Mouse (Mus musculus) heart, embryonic 14.5 days (tissue): Measurements from ENCODE around the gene Slc16a3. TPM values are rescaled to one million over a fixed set of nuclear protein-coding genes. Genes with fewer than 3 reads are reported as not detected.
A peak's percentile ranks its signal among the peaks of the same experiment; 100 is the strongest.

Experiments
- ATAC-seq: fragments of 200-750 bp; cut with Nextera tagmentation; 2 replicates; pipeline ENCODE4 v1.8.0; 2017; ENCODE audit warnings: low read depth, moderate TSS enrichment; ENCODE audit not compliant: insufficient number of reproducible peaks, insufficient read depth, low FRiP score
- H3K27ac ChIP-seq, 2 experiments: fragments of 200-500 bp in 1 of 2; fragments of 300-500 bp in 1 of 2; sonication (generic) in 1 of 2; replicated peaks in 1 of 2; 2 replicates each; pipeline ENCODE4 v1.5.1; 2012 to 2014; ENCODE audit warnings: low read depth in 2 of 2, low read length in 2 of 2, control low read depth in 1 of 2, mild to moderate bottlenecking in 1 of 2, mixed read lengths in 1 of 2; ENCODE audit not compliant: control insufficient read depth in 1 of 2, insufficient read depth in 1 of 2
- H3K27me3 ChIP-seq: fragments of 300-500 bp; sonication (generic); 2 replicates; pipeline ENCODE4 v1.6.1; 2014; ENCODE audit warnings: mild to moderate bottlenecking, low read length, control low read depth; ENCODE audit not compliant: control insufficient read depth, insufficient read depth
- H3K36me3 ChIP-seq: fragments of 300-500 bp; sonication (generic); 2 replicates; pipeline ENCODE4 v1.6.1; 2014; ENCODE audit warnings: mild to moderate bottlenecking, control low read depth, low read length, mixed read lengths; ENCODE audit not compliant: control insufficient read depth, insufficient read depth
- H3K4me1 ChIP-seq, 2 experiments: fragments of 200-500 bp in 1 of 2; fragments of 300-500 bp in 1 of 2; sonication (generic) in 1 of 2; 2 replicates each; pipeline ENCODE4 v1.6.1; 2012 to 2014; ENCODE audit warnings: low read length in 2 of 2, control low read depth in 1 of 2, mixed read lengths in 1 of 2; ENCODE audit not compliant: control insufficient read depth in 2 of 2, insufficient read depth in 2 of 2
- H3K4me2 ChIP-seq: fragments of 300-500 bp; sonication (generic); 2 replicates; pipeline ENCODE4 v1.6.1; 2014; ENCODE audit warnings: mild to moderate bottlenecking, low read length
- H3K4me3 ChIP-seq, 2 experiments: fragments of 200-500 bp in 1 of 2; fragments of 300-500 bp in 1 of 2; sonication (generic) in 1 of 2; 2 replicates each; pipeline ENCODE4 v1.5.1; 2012 to 2014; ENCODE audit warnings: low read length in 2 of 2, mild to moderate bottlenecking in 2 of 2, control low read depth in 1 of 2, low read depth in 1 of 2, moderate library complexity in 1 of 2; ENCODE audit not compliant: control insufficient read depth in 1 of 2, insufficient read depth in 1 of 2
- H3K9ac ChIP-seq: fragments of 300-500 bp; sonication (generic); 2 replicates; pipeline ENCODE4 v1.6.1; 2014; ENCODE audit warnings: mild to moderate bottlenecking, low read length
- H3K9me3 ChIP-seq: fragments of 300-500 bp; sonication (generic); 2 replicates; pipeline ENCODE4 v1.6.1; 2016; ENCODE audit warnings: low read length, control low read depth; ENCODE audit not compliant: control insufficient read depth
- WGBS: fragments of 180-500 bp; shearing (Covaris S2); extraction: QIAGEN DNeasy Blood & Tissue Kit; methylation state at CpG from one replicate; pipeline ENCODE4 v1.1.7; 2014; 5-methylcytosine and 5-hydroxymethylcytosine counted together
- polyA plus RNA-seq: library from polyadenylated mRNA; unstranded; fragments of >200 nt; fragmentation: Nextera tagmentation; extraction: Ambion mirVana; gene quantifications from 2 replicates; pipeline ENCODE4 v1.2.1, GENCODE M21; 2014

Slc16a3 gene
- polyA plus RNA-seq, 1 experiment from 2014 or later = 111 TPM

- H3K4me2 ChIP-seq = peak within 1 kb of the TSS; percentile 90
- H3K36me3 ChIP-seq = no peaks in the 10 kb centered on the region
- WGBS = 9% methylated on average over 44 of the region's 44 CpGs
- H3K27me3 ChIP-seq = no peaks in the 10 kb centered on the region
- peak within 1 kb of the TSS; percentile 81 for H3K9ac ChIP-seq
- peaks cover 4 to 6% of the 10 kb centered on the region in 2 experiments; a peak in 3 of 4 replicates for H3K4me1 ChIP-seq
- H3K4me3 ChIP-seq = peak within 1 kb of the TSS; percentile 84 to 91
- peak; percentile 81 for ATAC-seq
- 0 out of 2 replicates have a peak, but pooled peaks cover 3% of the 10 kb centered on the region for H3K9me3 ChIP-seq
- H3K27ac ChIP-seq = peak within 1 kb of the TSS in 1 of 2 experiments; percentile 28; a peak in 1 of 4 replicates
Measured at GRCm38 (mm10) chr11:120932564-120933398, 15.5 kb upstream of the Slc16a3 start, which contains the start of gene Ccdc57. Gene Ccdc57, minus strand, starts transcription at chr11:120932872.

GRCm38 (mm10) chr11:120937976-120938375, 10.3 kb upstream of the Slc16a3 start:
- H3K4me1 ChIP-seq = peaks cover under 1 to 3% of the 10 kb centered on the region in 2 experiments; a peak in 2 of 4 replicates
- H3K4me2 ChIP-seq = no peak overlapping the region
- H3K27me3 ChIP-seq = no peaks in the 10 kb centered on the region
- WGBS = 94% methylated on average over 1 of the region's 1 CpGs
- H3K27ac ChIP-seq = no peak overlapping the region
- H3K9me3 ChIP-seq = no peaks in the 10 kb centered on the region
- no peak for ATAC-seq
- H3K9ac ChIP-seq = no peak overlapping the region
- no peak overlapping the region for H3K4me3 ChIP-seq
- no peaks in the 10 kb centered on the region for H3K36me3 ChIP-seq

GRCm38 (mm10) chr11:120938795-120939194, 9.5 kb upstream of the Slc16a3 start:
- Histone ChIP-seq H3K4me1 (no peaks in the 10 kb centered on the region), H3K4me2 (no peak overlapping the region), H3K4me3 (no peak overlapping the region), H3K9me3 (no peaks in the 10 kb centered on the region), H3K27ac (no peak overlapping the region), H3K27me3 (no peaks in the 10 kb centered on the region), H3K36me3 (no peaks in the 10 kb centered on the region), H3K9ac (no peak overlapping the region)
- ATAC-seq = no peak
- WGBS = 18% methylated on average over 4 of the region's 4 CpGs

- H3K27me3 ChIP-seq = no peaks in the 10 kb centered on the region; the same call in 1 of the 2 replicates
- 25% methylated on average over 5 of the region's 6 CpGs for WGBS
- H3K4me3 ChIP-seq = no peak overlapping the region
- no peaks in the 10 kb centered on the region for H3K9me3 ChIP-seq
- H3K9ac ChIP-seq = no peak overlapping the region
- no peak for ATAC-seq
- H3K27ac ChIP-seq = no peak overlapping the region
- no peaks in the 10 kb centered on the region for H3K36me3 ChIP-seq
- no peak overlapping the region for H3K4me2 ChIP-seq
- H3K4me1 ChIP-seq = no peaks in the 10 kb centered on the region
Measured at GRCm38 (mm10) chr11:120939712-120940341, 8.5 kb upstream of the Slc16a3 start.

GRCm38 (mm10) chr11:120940959-120941358, 7.3 kb upstream of the Slc16a3 start:
- no peak overlapping the region for H3K27ac ChIP-seq
- H3K36me3 ChIP-seq = no peaks in the 10 kb centered on the region
- WGBS = 80% methylated on average over 6 of the region's 6 CpGs
- no peaks in the 10 kb centered on the region for H3K4me1 ChIP-seq
- H3K4me2 ChIP-seq = no peak overlapping the region
- ATAC-seq = no peak
- no peak overlapping the region for H3K9ac ChIP-seq
- no peaks in the 10 kb centered on the region for H3K9me3 ChIP-seq
- H3K4me3 ChIP-seq = no peak overlapping the region
- H3K27me3 ChIP-seq = no peaks in the 10 kb centered on the region; the same call in 1 of the 2 replicates

- Histone ChIP-seq H3K27me3 (no peaks in the 10 kb centered on the region; the same call in 1 of the 2 replicates), H3K36me3 (no peaks in the 10 kb centered on the region), H3K4me3 (no peak overlapping the region), H3K9ac (no peak overlapping the region), H3K9me3 (no peaks in the 10 kb centered on the region), H3K4me2 (no peak overlapping the region), H3K4me1 (peaks cover 8 to 13% of the 10 kb centered on the region in 2 experiments), H3K27ac (no peak overlapping the region)
- ATAC-seq = no peak
- WGBS = 71% methylated on average over 7 of the region's 7 CpGs
Measured at GRCm38 (mm10) chr11:120945266-120945665, 3.0 kb upstream of the Slc16a3 start.

GRCm38 (mm10) chr11:120945926-120946325, 2.4 kb upstream of the Slc16a3 start:
- WGBS = 83% methylated on average over 5 of the region's 5 CpGs
- Histone ChIP-seq H3K9ac (no peak overlapping the region), H3K27me3 (no peaks in the 10 kb centered on the region; the same call in 1 of the 2 replicates), H3K36me3 (no peaks in the 10 kb centered on the region), H3K9me3 (no peaks in the 10 kb centered on the region), H3K27ac (no peak overlapping the region), H3K4me3 (no peak overlapping the region), H3K4me2 (no peak overlapping the region), H3K4me1 (peaks cover 9 to 13% of the 10 kb centered on the region in 2 experiments)
- ATAC-seq = no peak
